Mouse (Mus musculus) CD4-positive, CD25-positive, alpha-beta regulatory T cell, adult 9 weeks (primary cell): Measurements from ENCODE around the gene Ccdc62. TPM values are rescaled to one million over a fixed set of nuclear protein-coding genes. Genes with fewer than 3 reads are reported as not detected.

ENCODE experiments used
- polyA plus RNA-seq: library from polyadenylated mRNA; unstranded; fragments of 100-300 nt; shearing (Covaris generic); gene quantifications from one replicate; pipeline ENCODE4 v1.2.1, GENCODE M21; 2017

The Ccdc62 gene
- 6.1 TPM for polyA plus RNA-seq

DNA sequence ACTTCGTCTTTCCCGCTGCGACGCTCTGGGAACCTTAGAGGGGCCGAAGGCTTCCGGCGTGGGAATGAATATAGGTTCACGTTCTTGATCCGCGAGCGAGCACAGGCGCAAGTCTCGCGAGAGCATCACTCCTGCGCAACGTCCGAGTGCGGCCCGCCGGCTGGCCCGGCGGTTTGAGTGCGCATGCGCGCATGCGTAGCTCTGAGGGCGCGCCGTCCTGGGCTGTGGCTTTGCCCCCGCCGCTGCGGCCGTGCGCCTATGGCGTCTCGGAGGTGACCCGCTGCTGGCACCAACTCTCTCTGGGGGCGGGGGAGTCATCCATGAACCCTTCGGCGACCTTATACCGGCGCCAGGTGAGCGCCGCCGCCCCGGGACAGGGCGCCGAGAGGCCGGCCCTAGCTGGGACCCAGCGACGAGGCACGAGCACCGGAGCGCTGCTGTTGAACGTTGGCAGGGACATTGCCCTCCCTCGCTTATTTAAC lies at the start of gene Ccdc62:
Ccdc62 (plus strand) TSS at position 172 of the 482 bp plus-strand sequence.

DNA sequence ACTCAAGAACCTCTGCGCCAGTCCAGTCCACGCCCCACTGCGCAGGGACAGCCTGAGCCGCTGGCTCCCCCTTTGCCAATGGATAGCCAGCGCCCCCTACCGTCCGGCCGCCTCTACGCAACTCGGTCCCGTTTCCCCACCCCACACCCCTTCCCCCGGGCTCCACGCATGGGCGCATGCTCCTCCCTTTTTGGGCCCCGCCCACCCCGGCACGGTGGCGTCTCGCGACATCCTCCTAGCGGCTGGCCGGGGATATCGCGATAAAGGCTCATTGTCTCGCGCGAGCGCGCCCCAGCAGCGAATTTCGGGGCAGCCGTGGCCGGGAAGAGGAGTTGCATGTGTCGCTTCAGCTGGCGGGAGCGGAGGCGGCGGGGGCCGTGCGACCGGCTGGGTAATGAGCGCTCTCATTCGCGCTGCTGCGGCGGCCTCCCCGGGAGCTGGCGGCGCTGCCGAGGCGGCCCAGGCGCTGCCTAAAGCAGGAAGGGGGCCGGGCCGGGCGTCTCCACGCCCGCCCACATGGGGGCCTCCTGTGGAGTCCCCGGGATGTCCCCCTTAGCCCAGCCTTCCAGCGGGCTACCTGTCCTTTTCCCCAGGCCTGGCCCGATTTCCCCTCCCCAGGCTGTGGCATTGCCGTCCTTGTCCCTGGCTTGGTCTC lies 23.4 kb upstream of the Ccdc62 start, which contains the start of gene Denr:
Denr (plus strand) TSS at position 200 of the 655 bp plus-strand sequence.

DNA sequence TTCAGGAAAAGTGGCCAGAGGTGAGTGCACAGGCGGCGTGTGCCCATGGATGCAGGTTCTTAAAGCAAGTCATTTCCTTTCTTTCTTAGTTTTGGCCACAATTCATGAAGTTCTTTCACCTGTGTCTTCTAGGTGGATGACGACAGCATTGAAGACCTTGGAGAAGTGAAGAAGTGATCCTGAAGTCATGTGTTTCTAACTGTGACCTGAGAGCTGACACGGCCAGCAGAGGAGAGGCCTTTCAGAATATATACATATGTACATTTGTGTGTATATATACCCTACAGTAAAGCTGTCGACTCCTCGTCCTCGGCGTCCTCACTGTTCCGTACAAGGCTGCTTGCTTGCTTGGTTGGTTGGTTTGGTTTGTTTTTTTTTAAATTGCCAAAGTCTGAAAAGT lies 3.4 kb upstream of the Ccdc62 start, which contains the start of gene Gm43518:
Gm43518 (plus strand) TSS at position 301 of the 400 bp plus-strand sequence.

GRCm38 (mm10) chr5:123973299-123974178 lies 43.1 kb downstream of the Ccdc62 start, which contains the start of gene Hip1r:
Gene Hip1r (plus strand): TSS chr5:123973628.

Other genes starting within 250 kb of the Ccdc62 start
- gene Clip1, start 246.1 kb upstream of the Ccdc62 start, polyA plus RNA-seq: 102 TPM
- 98.7 TPM for gene Zcchc8, start 209.6 kb upstream of the Ccdc62 start, polyA plus RNA-seq
- gene Rsrc2, start 181.3 kb upstream of the Ccdc62 start, polyA plus RNA-seq: 207 TPM
- gene Kntc1, start 181.0 kb upstream of the Ccdc62 start, polyA plus RNA-seq: 2.9 TPM
- gene Hcar2, start 65.2 kb upstream of the Ccdc62 start, polyA plus RNA-seq: 0.51 TPM
- not detected for gene Hcar1, start 50.7 kb upstream of the Ccdc62 start, polyA plus RNA-seq
- gene Denr, start 23.5 kb upstream of the Ccdc62 start, polyA plus RNA-seq: 105 TPM
- gene Gm43518, start 3.3 kb upstream of the Ccdc62 start, polyA plus RNA-seq: 6.3 TPM
- 49.5 TPM for gene Hip1r, start 42.9 kb downstream of the Ccdc62 start, polyA plus RNA-seq
- gene Vps37b, start 101.6 kb downstream of the Ccdc62 start, polyA plus RNA-seq: 61.5 TPM
- gene Abcb9, start 165.1 kb downstream of the Ccdc62 start, polyA plus RNA-seq: 57.8 TPM
- gene Ogfod2, start 181.6 kb downstream of the Ccdc62 start, polyA plus RNA-seq: 26.9 TPM
- gene Arl6ip4, start 185.4 kb downstream of the Ccdc62 start, polyA plus RNA-seq: 114 TPM